Mouse (Mus musculus): ENCODE measurements around the gene Gabrd. TPM values are rescaled to one million over a fixed set of nuclear protein-coding genes. Genes with fewer than 3 reads are reported as not detected.
A peak's percentile ranks its signal among the peaks of the same experiment; 100 is the strongest.

Gabrd gene
- polyA plus RNA-seq, 1 experiment = 1.2 TPM

DNA sequence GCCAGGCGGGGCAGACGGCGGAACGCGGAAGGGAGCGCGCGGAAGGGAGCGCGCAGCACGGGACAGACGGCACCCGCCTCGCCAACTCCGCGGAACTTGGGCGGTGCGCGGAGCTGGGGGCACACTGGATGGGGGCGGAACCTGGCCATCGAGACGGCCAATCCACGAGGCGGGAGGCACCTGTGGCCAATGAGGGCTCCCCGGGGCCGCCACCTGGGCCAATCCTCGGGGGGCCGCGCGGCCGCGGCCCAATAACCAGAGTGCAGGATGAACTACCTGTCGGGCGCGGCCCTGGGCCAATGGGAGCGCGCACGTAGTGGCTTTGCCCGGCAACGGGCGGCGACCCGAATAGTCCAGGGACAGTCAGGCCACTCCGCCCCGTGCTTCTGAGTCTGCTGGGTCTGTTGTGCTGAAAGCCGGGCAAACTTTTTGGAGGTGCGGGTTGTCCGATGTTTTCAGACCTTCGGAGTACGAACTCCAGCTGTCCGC, 36.6 kb downstream of the Gabrd start, which contains the start of gene Prkcz:
Gene Prkcz, minus strand, starts transcription at position 59 of the 489 bp plus-strand sequence.
- WGBS = 2% methylated on average over 51 of the region's 51 CpGs
- DNase-seq = peak; percentile 89
- no peak within 1 kb of the TSS for H3K27ac ChIP-seq (ENCODE audit: control insufficient read depth, insufficient read depth, low read length)

DNA sequence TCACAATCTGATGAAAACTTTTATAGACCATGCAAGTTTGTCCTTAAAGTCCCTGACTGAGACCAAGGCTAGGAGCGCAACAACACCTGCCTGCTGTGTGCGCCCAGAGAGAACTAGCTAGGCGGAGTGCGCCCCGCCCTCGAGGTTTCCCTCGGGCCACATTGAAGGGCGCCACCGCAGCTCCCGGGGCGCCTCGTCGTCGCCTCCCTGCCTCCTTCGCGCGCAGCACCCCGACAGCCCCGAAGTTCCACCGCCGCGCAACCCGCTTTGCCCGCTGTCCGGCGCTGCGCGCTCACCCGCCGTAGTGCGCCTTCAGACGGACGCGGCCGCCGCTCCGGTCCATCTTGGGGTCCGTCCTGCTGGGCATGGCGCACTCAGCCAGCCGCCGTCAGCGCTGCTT, 37.1 kb downstream of the Gabrd start:
- no peak for TF ChIP-seq POLR2A (IDR thresholded peaks at IDR 0.05; ENCODE audit: control insufficient read depth, extremely low read depth, insufficient read depth, low read length, poor library complexity)
- 0 out of 2 replicates have a peak, but pooled peaks have one; percentile 14 for TF ChIP-seq CTCF (IDR thresholded peaks at IDR 0.05; ENCODE audit: borderline replicate concordance, control insufficient read depth, extremely low read depth, insufficient read depth, low read length, poor library complexity)
- Histone ChIP-seq H3K27ac (ENCODE audit: control insufficient read depth, insufficient read depth, low read length) (no peak overlapping the region), H3K4me3 (ENCODE audit: control insufficient read depth, insufficient read depth, low read length) (peak overlapping the region; percentile 63), H3K27me3 (ENCODE audit: control insufficient read depth, insufficient read depth, low read length) (peaks cover 4% of the 10 kb centered on the region), H3K4me1 (replicated peaks; ENCODE audit: control insufficient read depth, insufficient read depth, low read length) (peaks cover 4% of the 10 kb centered on the region), H3K36me3 (ENCODE audit: control insufficient read depth, insufficient read depth, low read length) (no peaks in the 10 kb centered on the region)
- DNase-seq = peak; percentile 66
- 2% methylated on average over 42 of the region's 42 CpGs for WGBS

More for the DNA sequence above, 36.6 kb downstream of the Gabrd start, which contains the start of gene Prkcz:
- H3K4me3 ChIP-seq (ENCODE audit: control insufficient read depth, insufficient read depth, low read length) = peak within 1 kb of the TSS; percentile 70
- no peaks in the 10 kb centered on the region for H3K36me3 ChIP-seq (ENCODE audit: control insufficient read depth, insufficient read depth, low read length)
- TF ChIP-seq CTCF (IDR thresholded peaks at IDR 0.05; ENCODE audit: borderline replicate concordance, control insufficient read depth, extremely low read depth, insufficient read depth, low read length, poor library complexity) = peak; percentile 6; the same call in 1 of the 2 replicates
- TF ChIP-seq POLR2A (IDR thresholded peaks at IDR 0.05; ENCODE audit: control insufficient read depth, extremely low read depth, insufficient read depth, low read length, poor library complexity) = no peak
- H3K27me3 ChIP-seq (ENCODE audit: control insufficient read depth, insufficient read depth, low read length) = peaks cover 4% of the 10 kb centered on the region
- peaks cover 4% of the 10 kb centered on the region for H3K4me1 ChIP-seq (replicated peaks; ENCODE audit: control insufficient read depth, insufficient read depth, low read length)

DNA sequence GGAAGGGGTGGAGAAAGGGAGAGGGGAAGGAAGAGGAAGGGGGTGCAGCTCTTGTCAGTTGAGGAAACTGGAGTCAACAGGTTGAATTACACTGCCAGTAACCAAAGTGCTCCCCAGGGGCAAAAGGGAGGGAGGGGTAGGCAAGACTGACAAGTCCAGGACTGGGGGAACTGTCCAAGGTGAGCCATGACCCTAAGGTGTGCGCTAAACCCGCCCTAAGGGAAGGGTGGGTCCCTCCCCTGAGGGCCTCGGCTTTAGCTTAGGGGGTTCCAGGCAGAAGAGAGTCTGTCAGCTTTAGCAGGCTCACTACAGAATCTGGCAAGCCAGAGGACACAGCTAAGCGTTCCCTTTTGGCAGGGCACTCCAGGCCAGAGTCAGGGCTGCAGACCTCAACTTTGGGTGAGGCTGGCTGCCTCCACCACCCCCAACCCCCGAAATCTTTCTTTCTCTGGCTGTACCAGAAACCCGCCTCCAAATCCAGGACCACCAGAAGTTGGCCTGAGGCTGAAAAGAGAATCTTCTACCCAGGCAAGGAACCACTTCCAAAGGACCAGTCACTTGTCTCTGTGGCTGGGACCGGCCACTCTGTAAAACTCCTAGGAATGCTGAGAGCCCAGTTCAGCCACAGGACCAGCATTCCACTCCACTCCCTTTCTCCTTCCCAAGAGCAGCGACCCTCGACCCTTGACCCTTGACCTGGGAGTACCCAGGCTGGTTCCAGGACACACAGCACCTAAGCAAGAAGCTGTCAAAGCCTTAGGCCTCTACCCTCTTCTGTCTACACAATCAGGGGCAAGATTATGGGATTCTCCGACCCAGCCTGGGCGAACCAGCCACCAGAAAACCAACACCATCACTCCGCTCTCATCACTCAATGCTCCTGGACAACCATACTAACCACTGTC, 38.1 kb downstream of the Gabrd start:
- Histone ChIP-seq H3K27ac (ENCODE audit: control insufficient read depth, insufficient read depth, low read length) (no peak overlapping the region), H3K27me3 (ENCODE audit: control insufficient read depth, insufficient read depth, low read length) (peaks cover 4% of the 10 kb centered on the region), H3K4me3 (ENCODE audit: control insufficient read depth, insufficient read depth, low read length) (no peak overlapping the region), H3K4me1 (replicated peaks; ENCODE audit: control insufficient read depth, insufficient read depth, low read length) (peaks cover 4% of the 10 kb centered on the region), H3K36me3 (ENCODE audit: control insufficient read depth, insufficient read depth, low read length) (no peaks in the 10 kb centered on the region)
- no peak for TF ChIP-seq POLR2A (IDR thresholded peaks at IDR 0.05; ENCODE audit: control insufficient read depth, extremely low read depth, insufficient read depth, low read length, poor library complexity)
- no peak for TF ChIP-seq CTCF (IDR thresholded peaks at IDR 0.05; ENCODE audit: borderline replicate concordance, control insufficient read depth, extremely low read depth, insufficient read depth, low read length, poor library complexity)
- WGBS = 58% methylated on average over 12 of the region's 12 CpGs
- no peak for DNase-seq

DNA sequence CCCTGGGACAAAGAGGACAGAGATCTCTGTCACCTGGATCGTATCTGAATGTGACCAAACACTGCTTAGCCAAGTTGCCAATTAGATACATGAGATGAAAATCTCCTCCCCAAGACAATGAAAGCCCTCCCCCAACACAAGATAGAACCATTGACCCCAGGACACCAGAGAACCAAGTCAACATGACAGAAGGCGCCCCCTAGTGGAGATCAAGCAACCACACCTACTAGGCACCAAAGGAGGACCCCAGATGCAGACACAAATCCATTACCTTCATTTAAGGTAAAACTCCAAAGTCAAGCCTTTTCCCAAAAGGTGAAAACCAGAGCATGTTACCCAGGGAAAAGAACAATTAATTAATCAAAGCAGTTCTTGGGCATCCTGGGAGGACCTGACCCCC, 40.3 kb downstream of the Gabrd start:
- H3K4me1 ChIP-seq (replicated peaks; ENCODE audit: control insufficient read depth, insufficient read depth, low read length) = peaks cover 22% of the 10 kb centered on the region
- 52% methylated on average over 2 of the region's 2 CpGs for WGBS
- H3K27me3 ChIP-seq (ENCODE audit: control insufficient read depth, insufficient read depth, low read length) = peaks cover 4% of the 10 kb centered on the region
- no peak overlapping the region for H3K27ac ChIP-seq (ENCODE audit: control insufficient read depth, insufficient read depth, low read length)
- no peak for DNase-seq
- H3K36me3 ChIP-seq (ENCODE audit: control insufficient read depth, insufficient read depth, low read length) = no peaks in the 10 kb centered on the region
- no peak for TF ChIP-seq CTCF (IDR thresholded peaks at IDR 0.05; ENCODE audit: borderline replicate concordance, control insufficient read depth, extremely low read depth, insufficient read depth, low read length, poor library complexity)
- TF ChIP-seq POLR2A (IDR thresholded peaks at IDR 0.05; ENCODE audit: control insufficient read depth, extremely low read depth, insufficient read depth, low read length, poor library complexity) = no peak
- no peak overlapping the region for H3K4me3 ChIP-seq (ENCODE audit: control insufficient read depth, insufficient read depth, low read length)

DNA sequence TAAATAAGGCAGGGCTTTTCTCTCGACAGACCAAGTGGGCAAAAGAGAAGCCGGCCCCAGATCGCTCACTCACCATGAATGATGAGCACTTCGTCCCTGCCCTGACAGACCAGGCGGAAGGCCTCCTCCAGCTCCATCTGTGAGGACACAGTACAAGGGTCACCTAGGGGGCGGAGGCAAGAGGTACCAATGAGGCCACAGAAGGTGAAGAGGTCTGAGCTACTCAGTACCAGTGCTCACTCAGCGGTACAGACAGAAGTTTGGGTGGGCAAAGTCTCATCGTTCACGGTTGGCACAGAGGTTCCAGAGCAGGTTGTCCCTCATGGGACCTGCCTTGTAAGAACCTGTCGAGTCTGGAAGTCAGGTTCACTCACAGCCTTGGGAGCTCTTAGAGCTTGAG, 41.6 kb downstream of the Gabrd start:
- Histone ChIP-seq H3K4me1 (replicated peaks; ENCODE audit: control insufficient read depth, insufficient read depth, low read length) (peaks cover 27% of the 10 kb centered on the region), H3K27me3 (ENCODE audit: control insufficient read depth, insufficient read depth, low read length) (no peaks in the 10 kb centered on the region; the same call in 1 of the 2 replicates), H3K27ac (ENCODE audit: control insufficient read depth, insufficient read depth, low read length) (no peak overlapping the region), H3K4me3 (ENCODE audit: control insufficient read depth, insufficient read depth, low read length) (no peak overlapping the region), H3K36me3 (ENCODE audit: control insufficient read depth, insufficient read depth, low read length) (no peaks in the 10 kb centered on the region)
- DNase-seq = no peak
- TF ChIP-seq POLR2A (IDR thresholded peaks at IDR 0.05; ENCODE audit: control insufficient read depth, extremely low read depth, insufficient read depth, low read length, poor library complexity) = no peak
- TF ChIP-seq CTCF (IDR thresholded peaks at IDR 0.05; ENCODE audit: borderline replicate concordance, control insufficient read depth, extremely low read depth, insufficient read depth, low read length, poor library complexity) = no peak
- WGBS = 89% methylated on average over 10 of the region's 10 CpGs

DNA sequence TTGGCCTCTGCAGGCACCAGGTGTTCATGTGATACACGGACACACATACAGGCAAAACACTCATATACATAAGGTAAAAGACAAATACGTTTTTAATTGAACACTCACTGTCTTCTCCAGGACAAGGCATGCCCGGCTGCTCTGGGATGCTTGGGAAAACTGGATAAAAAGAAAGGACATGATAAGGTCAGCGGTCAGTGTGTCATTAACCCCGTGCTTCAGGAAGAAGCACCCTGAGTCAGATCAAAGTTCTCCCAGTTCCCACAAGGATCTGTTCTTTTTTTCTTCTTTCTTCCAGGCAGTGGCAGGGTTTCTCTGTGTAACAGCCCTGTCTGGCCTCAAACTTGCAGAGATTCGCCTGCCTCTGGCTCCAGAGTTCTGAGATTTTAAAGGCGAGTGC, 43.4 kb downstream of the Gabrd start:
- Histone ChIP-seq H3K4me1 (replicated peaks; ENCODE audit: control insufficient read depth, insufficient read depth, low read length) (peaks cover 27% of the 10 kb centered on the region), H3K27ac (ENCODE audit: control insufficient read depth, insufficient read depth, low read length) (no peak overlapping the region), H3K27me3 (ENCODE audit: control insufficient read depth, insufficient read depth, low read length) (no peaks in the 10 kb centered on the region; the same call in 1 of the 2 replicates), H3K4me3 (ENCODE audit: control insufficient read depth, insufficient read depth, low read length) (no peak overlapping the region), H3K36me3 (ENCODE audit: control insufficient read depth, insufficient read depth, low read length) (no peaks in the 10 kb centered on the region)
- 57% methylated on average over 7 of the region's 7 CpGs for WGBS
- no peak for TF ChIP-seq CTCF (IDR thresholded peaks at IDR 0.05; ENCODE audit: borderline replicate concordance, control insufficient read depth, extremely low read depth, insufficient read depth, low read length, poor library complexity)
- no peak for TF ChIP-seq POLR2A (IDR thresholded peaks at IDR 0.05; ENCODE audit: control insufficient read depth, extremely low read depth, insufficient read depth, low read length, poor library complexity)
- DNase-seq = no peak
